Mouse (Mus musculus) stomach, embryonic 14.5 days (tissue): ENCODE data around the gene Jmjd1c. TPM values are rescaled to one million over a fixed set of nuclear protein-coding genes. Genes with fewer than 3 reads are reported as not detected.

Source experiments
- ATAC-seq: fragments of 200-750 bp; cut with Nextera tagmentation; 2 replicates; pipeline ENCODE4 v1.8.0; 2017; ENCODE audit warnings: low read depth, moderate TSS enrichment; ENCODE audit not compliant: insufficient number of reproducible peaks, insufficient read depth, low FRiP score
- H3K27ac ChIP-seq: fragments of 300-500 bp; sonication (generic); 2 replicates; pipeline ENCODE4 v1.5.1; 2014; ENCODE audit warnings: mild to moderate bottlenecking, low read length, moderate library complexity, mixed read lengths
- H3K27me3 ChIP-seq: fragments of 300-500 bp; sonication (generic); 2 replicates; pipeline ENCODE4 v1.6.1; 2014; ENCODE audit warnings: low read length, control low read depth, mixed read lengths; ENCODE audit not compliant: control insufficient read depth, insufficient read depth
- H3K36me3 ChIP-seq: fragments of 300-500 bp; sonication (generic); 2 replicates; pipeline ENCODE4 v1.6.1; 2014; ENCODE audit warnings: mild to moderate bottlenecking, control low read depth, low read length, moderate library complexity, mixed read lengths; ENCODE audit not compliant: control insufficient read depth, insufficient read depth
- H3K4me1 ChIP-seq: fragments of 300-500 bp; sonication (generic); 2 replicates; pipeline ENCODE4 v1.6.1; 2014; ENCODE audit warnings: low read length, control low read depth, mixed read lengths; ENCODE audit not compliant: control insufficient read depth, insufficient read depth
- H3K4me2 ChIP-seq: fragments of 300-500 bp; sonication (generic); replicated peaks from 2 replicates; pipeline ENCODE4 v1.6.1; 2014; ENCODE audit warnings: low read depth, low read length, control low read depth
- H3K4me3 ChIP-seq: fragments of 300-500 bp; sonication (generic); 2 replicates; pipeline ENCODE4 v1.5.1; 2014; ENCODE audit warnings: low read depth, low read length, control low read depth
- H3K9ac ChIP-seq: fragments of 300-500 bp; sonication (generic); replicated peaks from 2 replicates; pipeline ENCODE4 v1.6.1; 2014; ENCODE audit warnings: low read depth, mild to moderate bottlenecking, control low read depth, low read length, moderate library complexity, mixed read lengths
- H3K9me3 ChIP-seq: fragments of 300-500 bp; sonication (generic); 2 replicates; pipeline ENCODE4 v1.6.1; 2016; ENCODE audit warnings: low read depth, low read length, control low read depth; ENCODE audit not compliant: control insufficient read depth
- WGBS: fragments of 180-500 bp; shearing (Covaris S2); extraction: QIAGEN DNeasy Blood & Tissue Kit; methylation state at CpG from one replicate; pipeline ENCODE4 v1.1.7; 2014; 5-methylcytosine and 5-hydroxymethylcytosine counted together
- polyA plus RNA-seq: library from polyadenylated mRNA; unstranded; fragments of >200 nt; fragmentation: Nextera tagmentation; extraction: Ambion mirVana; gene quantifications from 2 replicates; pipeline ENCODE4 v1.2.1, GENCODE M21; 2014

The Jmjd1c gene
- polyA plus RNA-seq, 1 experiment from 2014 or later = 58.2 TPM

DNA sequence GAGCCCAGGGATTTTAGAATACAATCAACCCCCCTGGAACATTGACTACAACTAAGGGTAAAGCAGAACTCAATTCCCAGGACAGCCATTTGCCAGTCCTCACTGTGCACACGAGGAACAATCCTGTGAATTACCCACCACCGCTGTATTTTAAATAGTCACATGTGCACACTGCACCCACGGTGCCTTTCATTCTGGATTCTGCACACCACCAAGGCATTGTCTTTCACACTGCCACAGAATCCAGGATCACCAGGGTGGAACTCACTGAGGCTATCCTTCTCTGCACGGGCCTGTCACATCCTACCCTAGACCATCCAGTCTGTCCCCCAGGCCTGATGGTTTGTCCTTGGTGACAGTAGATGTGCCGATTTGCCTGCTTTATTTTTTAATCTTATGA, 30.0 kb upstream of the Jmjd1c start:
- Histone ChIP-seq H3K9ac (no peak overlapping the region), H3K36me3 (no peaks in the 10 kb centered on the region), H3K27ac (no peak overlapping the region), H3K4me3 (no peak overlapping the region), H3K27me3 (no peaks in the 10 kb centered on the region), H3K4me1 (peaks cover 7% of the 10 kb centered on the region; the same call in 1 of the 2 replicates), H3K4me2 (no peak overlapping the region), H3K9me3 (no peaks in the 10 kb centered on the region)
- ATAC-seq = no peak
- WGBS = 69% methylated on average over 5 of the region's 5 CpGs

DNA sequence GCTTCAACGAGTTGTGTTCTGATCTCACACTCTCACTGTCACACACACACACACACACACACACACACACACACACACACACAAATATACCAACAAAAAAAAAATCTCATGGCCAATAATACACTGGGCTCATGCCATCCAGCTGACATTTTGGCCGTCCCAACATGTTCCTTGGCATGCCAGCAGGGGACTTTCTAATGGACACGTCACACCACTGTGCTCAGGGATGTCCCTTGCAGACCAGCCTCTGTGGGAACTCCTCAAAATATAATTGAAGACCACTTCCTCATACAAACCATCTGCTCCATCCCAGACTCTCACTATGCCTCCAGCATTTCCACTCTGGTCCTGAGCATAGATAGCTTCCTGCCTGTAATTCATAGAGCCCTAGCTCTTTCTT, 29.5 kb upstream of the Jmjd1c start:
- H3K27me3 ChIP-seq = no peaks in the 10 kb centered on the region
- 82% methylated on average over 3 of the region's 3 CpGs for WGBS
- H3K9me3 ChIP-seq = no peaks in the 10 kb centered on the region
- no peak overlapping the region for H3K27ac ChIP-seq
- H3K4me2 ChIP-seq = no peak overlapping the region
- no peak for ATAC-seq
- H3K4me3 ChIP-seq = no peak overlapping the region
- no peaks in the 10 kb centered on the region for H3K36me3 ChIP-seq
- H3K4me1 ChIP-seq = peaks cover 7% of the 10 kb centered on the region; the same call in 1 of the 2 replicates
- H3K9ac ChIP-seq = no peak overlapping the region

GRCm38 (mm10) chr10:67069013-67069412, 26.9 kb upstream of the Jmjd1c start:
- no peaks in the 10 kb centered on the region for H3K27me3 ChIP-seq
- no peak overlapping the region for H3K4me3 ChIP-seq
- no peak overlapping the region for H3K4me2 ChIP-seq
- no peaks in the 10 kb centered on the region for H3K9me3 ChIP-seq
- no peaks in the 10 kb centered on the region for H3K36me3 ChIP-seq
- no peak for ATAC-seq
- 0 out of 2 replicates have a peak overlapping the region, but pooled peaks have one; percentile 10 for H3K27ac ChIP-seq
- 82% methylated on average over 10 of the region's 10 CpGs for WGBS
- H3K9ac ChIP-seq = no peak overlapping the region
- no peaks in the 10 kb centered on the region for H3K4me1 ChIP-seq

GRCm38 (mm10) chr10:67071389-67071788, 24.5 kb upstream of the Jmjd1c start:
- 78% methylated on average over 4 of the region's 4 CpGs for WGBS
- Histone ChIP-seq H3K4me1 (no peaks in the 10 kb centered on the region), H3K36me3 (no peaks in the 10 kb centered on the region), H3K9ac (no peak overlapping the region), H3K27me3 (no peaks in the 10 kb centered on the region), H3K4me2 (no peak overlapping the region), H3K27ac (no peak overlapping the region), H3K4me3 (no peak overlapping the region), H3K9me3 (no peaks in the 10 kb centered on the region)
- no peak for ATAC-seq

GRCm38 (mm10) chr10:67071884-67072283, 24.0 kb upstream of the Jmjd1c start:
- Histone ChIP-seq H3K27me3 (no peaks in the 10 kb centered on the region), H3K36me3 (no peaks in the 10 kb centered on the region), H3K4me1 (no peaks in the 10 kb centered on the region), H3K4me2 (no peak overlapping the region), H3K4me3 (no peak overlapping the region), H3K9ac (no peak overlapping the region), H3K9me3 (no peaks in the 10 kb centered on the region), H3K27ac (no peak overlapping the region)
- WGBS = 78% methylated on average over 5 of the region's 5 CpGs
- ATAC-seq = no peak

DNA sequence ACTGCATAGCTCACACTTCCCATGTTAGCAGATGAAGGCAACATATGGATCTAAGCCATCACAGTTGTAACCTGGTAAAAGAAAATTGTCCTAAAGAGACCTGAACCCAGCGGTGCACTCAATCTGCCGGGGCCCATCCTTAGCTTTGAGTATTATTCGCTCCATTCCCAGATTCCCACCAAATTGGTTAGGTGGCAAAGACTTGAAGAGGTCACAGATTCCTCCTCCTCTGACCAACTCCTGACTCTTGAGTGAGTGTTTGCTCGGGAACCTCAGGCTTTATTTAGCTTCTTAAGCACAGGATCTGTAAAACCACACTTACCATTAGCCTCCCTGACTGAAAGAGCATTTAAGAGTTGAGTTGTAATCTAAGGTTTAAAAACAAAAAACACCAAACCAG, 23.3 kb upstream of the Jmjd1c start:
- H3K9ac ChIP-seq = no peak overlapping the region
- H3K4me3 ChIP-seq = no peak overlapping the region
- ATAC-seq = no peak
- no peaks in the 10 kb centered on the region for H3K27me3 ChIP-seq
- H3K27ac ChIP-seq = no peak overlapping the region
- H3K9me3 ChIP-seq = no peaks in the 10 kb centered on the region
- H3K36me3 ChIP-seq = no peaks in the 10 kb centered on the region
- H3K4me2 ChIP-seq = no peak overlapping the region
- no peaks in the 10 kb centered on the region for H3K4me1 ChIP-seq
- WGBS = 89% methylated on average over 4 of the region's 4 CpGs

GRCm38 (mm10) chr10:67073577-67073976, 22.3 kb upstream of the Jmjd1c start:
- H3K4me3 ChIP-seq = no peak overlapping the region
- 94% methylated on average over 8 of the region's 8 CpGs for WGBS
- H3K9me3 ChIP-seq = no peaks in the 10 kb centered on the region
- no peak overlapping the region for H3K27ac ChIP-seq
- H3K9ac ChIP-seq = no peak overlapping the region
- H3K4me2 ChIP-seq = no peak overlapping the region
- no peaks in the 10 kb centered on the region for H3K36me3 ChIP-seq
- ATAC-seq = no peak
- H3K4me1 ChIP-seq = no peaks in the 10 kb centered on the region
- H3K27me3 ChIP-seq = no peaks in the 10 kb centered on the region

DNA sequence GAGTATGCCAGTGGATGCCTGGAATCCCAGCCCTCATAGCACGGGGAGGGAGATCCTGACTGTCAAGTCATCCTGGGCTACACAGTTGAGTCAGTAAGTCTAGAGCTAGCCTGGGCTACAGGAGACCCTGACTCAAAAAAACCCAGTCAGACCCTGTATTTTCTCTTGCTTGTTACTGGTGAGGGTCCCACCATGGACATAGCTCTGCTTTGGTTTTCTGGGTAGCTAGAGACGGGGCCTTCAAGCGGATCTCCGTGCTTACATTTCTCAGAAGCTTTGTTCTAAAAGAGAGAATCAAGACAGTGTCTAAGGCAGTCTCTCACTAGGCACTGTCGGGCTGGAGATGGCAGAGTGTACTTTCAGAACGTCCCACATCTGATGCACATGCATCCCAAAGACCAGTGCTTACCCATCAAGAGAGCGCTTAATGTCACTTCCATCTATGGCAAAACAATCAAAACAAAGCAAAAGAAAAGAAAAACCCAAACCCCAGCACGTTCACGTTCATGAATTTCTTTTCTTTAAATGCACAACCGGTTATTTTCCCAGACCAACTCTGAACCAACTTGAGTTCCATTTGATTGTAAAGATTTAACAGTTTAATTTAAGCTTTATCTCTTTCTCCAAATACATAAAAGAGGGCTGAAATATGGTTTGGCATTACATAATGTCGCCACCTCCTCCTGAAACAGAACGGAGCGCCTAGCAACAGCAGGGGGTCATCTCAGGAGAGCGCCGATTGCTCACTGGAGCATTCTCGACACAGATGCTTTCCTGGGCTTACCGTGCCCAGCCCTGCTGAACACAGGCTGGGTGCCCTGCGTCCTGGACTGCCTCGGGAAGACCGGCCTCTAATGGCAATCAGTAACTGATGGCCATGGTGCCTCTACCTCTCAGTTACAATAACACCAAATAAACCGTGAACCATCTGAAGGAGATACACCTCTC, 19.7 kb upstream of the Jmjd1c start:
- Histone ChIP-seq H3K27me3 (no peaks in the 10 kb centered on the region), H3K27ac (no peak overlapping the region), H3K4me3 (no peak overlapping the region), H3K9ac (no peak overlapping the region), H3K9me3 (no peaks in the 10 kb centered on the region), H3K4me2 (no peak overlapping the region), H3K4me1 (no peaks in the 10 kb centered on the region), H3K36me3 (no peaks in the 10 kb centered on the region)
- no peak for ATAC-seq
- WGBS = 77% methylated on average over 21 of the region's 21 CpGs
